Mouse (Mus musculus) left cerebral cortex, adult 11 months (tissue): ENCODE results near the gene Prss16.
A peak's percentile ranks its signal among the peaks of the same experiment; 100 is the strongest.

ENCODE experiments used
- DNase-seq: peaks from one replicate; pipeline ENCODE4 v3.0.0; 2022; ENCODE audit warnings: low spot score

Prss16 gene

DNA sequence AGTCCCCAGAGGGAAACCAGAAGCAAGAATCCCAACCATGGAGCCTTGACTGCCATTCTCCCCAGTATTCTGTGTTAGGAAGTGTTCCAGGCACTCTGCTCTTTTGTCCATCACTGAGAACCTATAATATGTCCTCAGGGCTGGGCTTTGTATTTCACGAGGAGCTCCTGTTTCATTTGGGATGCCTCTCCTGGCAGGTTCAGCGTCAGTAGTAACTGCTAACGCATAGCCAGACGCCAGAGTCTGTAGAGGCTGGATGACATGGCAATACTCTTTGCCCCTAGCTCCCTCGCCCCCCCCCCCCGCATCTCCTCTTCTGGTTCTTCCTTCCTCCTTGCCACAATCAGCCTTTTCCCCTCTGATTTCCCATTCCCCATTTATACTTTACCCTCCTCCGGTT is at the start of gene Prss16:
Prss16 (minus strand) TSS at position 101 of the 400 bp plus-strand sequence.
- DNase-seq: no peak

DNA sequence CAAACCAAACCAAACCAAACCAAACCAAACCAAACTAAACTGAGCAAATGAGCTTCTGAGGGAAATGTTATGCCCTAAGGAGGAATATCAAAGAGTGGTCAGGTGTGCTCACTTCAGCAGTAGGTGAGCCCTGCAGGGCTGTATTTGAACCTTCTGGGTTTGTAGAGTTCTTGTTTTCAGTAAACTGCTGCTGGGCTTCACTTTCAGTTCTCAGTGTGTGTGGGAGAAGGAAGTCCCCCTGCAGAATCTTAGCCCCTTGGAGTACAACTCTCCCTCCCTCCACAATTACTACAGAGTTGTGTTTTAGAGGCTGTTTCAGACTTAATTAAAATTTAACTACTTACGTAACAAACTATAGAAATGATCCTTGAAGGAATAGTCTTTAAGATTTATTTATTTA is 44.2 kb upstream of the Prss16 start:
- DNase-seq: no peak

DNA sequence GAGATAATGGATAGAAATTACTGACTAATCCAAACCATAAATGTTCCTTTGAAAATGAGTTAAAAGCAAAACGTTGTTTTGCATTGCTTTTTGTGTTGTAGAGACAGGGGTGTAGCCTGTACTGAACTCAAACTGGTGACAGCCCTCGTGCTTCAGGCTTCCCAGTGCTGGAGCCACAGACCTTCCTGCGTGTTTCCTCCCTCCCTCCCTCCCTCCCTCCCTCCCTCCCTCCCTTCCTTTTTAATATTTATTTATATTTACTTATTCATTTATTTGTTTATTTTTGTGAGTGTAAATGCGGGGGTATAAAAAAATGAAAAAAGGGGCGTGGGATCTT is 41.9 kb upstream of the Prss16 start:
- no peak for DNase-seq

DNA sequence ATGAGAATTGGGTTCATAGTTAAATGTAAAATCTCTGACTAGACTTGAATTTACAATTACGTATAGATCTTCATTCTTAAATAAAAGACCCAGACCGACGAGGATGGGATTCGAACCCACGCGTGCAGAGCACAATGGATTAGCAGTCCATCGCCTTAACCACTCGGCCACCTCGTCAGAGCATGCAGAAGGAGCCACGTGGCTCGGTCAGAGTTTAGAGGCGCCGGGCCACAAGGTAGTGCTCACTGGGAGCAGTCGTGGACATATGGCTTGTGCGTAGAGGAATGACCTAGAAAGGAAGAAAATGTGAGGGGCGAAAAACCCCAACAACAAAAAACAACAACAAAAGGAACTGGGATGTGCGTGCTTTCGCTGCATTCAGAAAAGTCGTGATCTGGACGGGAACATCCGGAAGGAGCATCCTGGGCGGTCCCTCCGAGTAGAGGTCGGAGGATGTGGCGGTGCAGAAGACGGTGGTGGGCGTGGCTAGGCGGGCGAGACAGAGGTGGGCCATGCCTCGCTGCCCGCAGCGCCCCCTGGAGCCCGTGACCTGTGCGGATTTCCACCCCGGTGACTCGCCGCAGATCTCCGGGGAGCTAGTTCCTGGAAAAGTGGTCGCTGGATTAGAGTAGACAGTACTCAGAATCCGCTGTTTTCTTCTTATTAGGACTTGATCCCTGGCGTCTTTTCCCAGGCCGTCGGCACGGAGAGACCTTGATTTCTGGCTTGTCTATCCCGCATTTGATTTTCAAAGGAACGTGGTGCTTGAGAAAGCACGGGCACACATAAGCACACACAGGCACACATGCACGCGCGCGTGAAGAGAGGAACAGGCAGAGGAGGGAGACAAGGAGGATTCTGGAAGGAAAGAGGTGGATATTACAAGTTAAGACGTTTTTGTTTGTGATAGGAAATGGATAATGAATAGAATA is 41.3 kb upstream of the Prss16 start:
- DNase-seq: peak; percentile 79

DNA sequence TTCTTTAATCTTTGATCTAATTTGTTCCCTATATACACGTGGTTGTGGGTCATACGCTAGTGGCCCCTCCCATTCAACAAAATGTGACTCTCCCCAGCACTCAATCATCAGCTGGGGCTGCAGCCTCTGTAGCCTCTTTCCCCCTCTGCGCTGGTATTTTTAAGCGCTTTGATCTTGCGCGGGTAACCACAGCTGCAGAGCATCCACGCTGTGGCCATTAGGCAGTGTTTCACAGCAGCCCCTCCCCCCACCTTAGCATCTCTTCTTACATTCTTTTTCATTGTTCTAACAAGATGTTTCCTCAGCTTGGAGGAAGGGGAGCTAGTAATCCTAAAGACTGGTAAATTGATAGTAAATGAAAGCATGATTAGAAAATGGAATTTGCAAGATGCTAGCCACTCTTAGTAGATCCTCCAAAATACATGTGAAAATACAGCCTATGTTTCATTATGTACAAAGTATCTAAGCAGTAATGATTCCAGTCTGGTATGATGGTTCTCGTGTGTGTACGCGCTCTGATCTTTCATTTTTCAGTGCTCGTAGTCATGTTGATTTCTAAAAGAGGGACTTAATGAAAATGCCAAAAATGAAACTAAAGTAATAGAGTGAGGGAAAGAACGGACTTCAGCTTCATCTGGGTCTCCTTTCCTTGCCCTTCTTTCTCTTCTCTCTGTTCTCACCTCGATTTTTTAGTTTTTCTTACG is 40.3 kb upstream of the Prss16 start:
- DNase-seq: no peak

DNA sequence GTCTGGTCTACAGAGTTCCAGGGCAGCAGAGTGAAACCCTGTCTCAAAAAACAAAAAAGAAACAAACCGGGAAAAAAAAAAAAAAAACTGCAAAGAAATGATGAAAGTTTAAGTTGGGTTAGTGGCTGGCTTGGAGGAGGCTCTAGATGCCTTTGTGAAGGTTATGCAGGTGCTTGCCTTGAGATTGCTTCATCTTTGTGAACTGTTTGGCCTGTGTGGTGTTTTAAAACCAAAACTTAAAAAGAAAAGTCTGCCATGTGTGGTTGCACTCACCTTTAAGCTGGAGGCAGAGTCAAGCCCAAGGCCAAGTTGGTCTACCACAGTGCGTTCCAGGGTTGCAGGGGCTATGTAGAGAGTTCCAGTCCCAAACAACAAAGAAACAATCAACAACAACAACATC is 39.5 kb upstream of the Prss16 start:
- DNase-seq: no peak

DNA sequence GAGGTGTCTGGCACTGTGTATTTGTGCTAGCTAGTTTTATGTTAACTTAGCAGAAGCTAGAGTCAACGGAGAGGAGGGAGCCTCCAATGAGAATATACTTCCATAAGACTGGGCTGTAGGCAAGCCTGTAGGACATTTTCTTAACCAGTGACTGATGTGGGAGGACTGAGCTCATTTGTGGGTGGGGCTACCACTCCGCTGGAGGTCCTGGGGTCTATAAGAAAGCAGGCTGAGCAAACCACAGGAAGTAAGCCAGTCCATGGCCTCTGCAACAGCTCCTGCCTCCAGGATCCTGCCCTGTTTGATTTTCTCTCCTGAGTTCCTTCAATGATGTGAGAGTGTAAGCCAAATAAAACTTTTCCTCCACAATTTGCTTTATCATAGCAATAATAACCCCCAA is 35.8 kb upstream of the Prss16 start:
- DNase-seq: no peak

DNA sequence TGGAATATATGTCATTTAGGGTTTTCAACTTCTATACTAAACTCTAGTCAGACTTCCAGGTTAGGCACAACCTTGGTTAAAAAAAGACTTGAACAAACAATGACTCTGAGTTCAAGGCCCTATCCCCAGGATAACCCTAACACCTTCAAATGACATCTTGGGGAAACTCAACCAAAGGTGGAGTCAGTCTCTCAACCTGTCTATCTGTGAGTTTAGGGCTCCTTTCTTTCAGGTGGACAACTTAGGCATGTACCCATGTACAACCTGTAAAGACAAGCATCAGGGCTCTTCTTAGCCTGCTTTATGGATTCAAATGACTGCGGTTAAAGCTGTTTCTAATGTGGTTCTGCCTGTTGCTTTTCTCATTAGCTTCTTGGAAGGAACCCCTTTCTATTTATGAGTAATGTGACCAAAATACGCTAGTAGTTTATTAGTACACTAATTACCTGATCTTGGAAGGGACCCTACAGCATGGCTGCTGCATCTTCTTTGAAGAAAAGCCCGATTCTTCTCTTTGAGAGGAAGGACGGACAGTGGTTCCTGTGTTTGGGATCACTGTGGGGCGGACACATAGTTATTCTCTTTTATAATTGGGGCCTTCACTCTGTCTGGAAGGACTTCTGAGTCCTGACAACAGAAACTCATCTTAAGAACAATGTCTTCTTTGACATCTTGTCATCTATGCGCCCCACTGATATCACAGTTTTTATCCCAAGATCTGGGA is 35.1 kb upstream of the Prss16 start:
- DNase-seq: no peak

DNA sequence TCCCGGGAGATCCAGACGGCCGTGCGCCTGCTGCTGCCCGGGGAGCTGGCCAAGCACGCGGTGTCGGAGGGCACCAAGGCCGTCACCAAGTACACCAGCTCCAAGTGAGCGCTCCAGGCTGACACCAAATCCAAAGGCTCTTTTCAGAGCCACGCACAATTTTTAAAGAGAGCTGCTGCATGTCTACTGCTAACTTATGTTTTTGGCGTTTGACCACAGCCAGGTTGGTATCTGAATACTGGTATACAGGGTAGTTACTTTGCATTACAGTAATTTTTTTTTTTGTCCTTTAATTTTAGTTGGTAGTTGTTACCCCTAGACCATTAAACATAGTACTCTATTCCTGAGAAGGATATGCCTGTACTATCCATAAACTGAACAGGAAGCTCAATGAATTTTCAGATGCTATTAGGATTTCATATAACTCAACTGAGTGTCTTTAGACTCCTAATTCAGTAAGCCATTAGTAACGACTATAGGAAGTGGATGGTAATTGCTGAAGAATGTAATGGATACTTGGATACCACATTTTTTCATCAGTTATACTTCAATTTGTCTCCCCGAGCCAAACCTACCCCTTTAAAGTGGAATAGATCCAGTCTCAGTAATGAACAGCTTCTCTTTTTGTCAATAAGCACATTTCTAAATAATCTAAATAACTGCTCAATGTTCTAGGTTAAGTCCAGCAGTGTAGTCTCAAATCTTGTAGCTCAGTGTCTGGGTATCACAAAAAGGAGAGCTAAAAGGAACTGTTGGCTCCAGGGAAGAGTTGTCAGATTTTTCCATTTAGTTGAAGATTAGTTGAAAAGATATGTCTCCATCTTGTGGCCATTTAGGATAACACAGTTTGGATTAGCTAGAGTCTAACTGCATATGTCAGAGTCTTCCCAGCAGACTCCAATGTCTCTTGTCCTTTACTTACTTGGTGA is 34.2 kb upstream of the Prss16 start:
- DNase-seq: no peak

DNA sequence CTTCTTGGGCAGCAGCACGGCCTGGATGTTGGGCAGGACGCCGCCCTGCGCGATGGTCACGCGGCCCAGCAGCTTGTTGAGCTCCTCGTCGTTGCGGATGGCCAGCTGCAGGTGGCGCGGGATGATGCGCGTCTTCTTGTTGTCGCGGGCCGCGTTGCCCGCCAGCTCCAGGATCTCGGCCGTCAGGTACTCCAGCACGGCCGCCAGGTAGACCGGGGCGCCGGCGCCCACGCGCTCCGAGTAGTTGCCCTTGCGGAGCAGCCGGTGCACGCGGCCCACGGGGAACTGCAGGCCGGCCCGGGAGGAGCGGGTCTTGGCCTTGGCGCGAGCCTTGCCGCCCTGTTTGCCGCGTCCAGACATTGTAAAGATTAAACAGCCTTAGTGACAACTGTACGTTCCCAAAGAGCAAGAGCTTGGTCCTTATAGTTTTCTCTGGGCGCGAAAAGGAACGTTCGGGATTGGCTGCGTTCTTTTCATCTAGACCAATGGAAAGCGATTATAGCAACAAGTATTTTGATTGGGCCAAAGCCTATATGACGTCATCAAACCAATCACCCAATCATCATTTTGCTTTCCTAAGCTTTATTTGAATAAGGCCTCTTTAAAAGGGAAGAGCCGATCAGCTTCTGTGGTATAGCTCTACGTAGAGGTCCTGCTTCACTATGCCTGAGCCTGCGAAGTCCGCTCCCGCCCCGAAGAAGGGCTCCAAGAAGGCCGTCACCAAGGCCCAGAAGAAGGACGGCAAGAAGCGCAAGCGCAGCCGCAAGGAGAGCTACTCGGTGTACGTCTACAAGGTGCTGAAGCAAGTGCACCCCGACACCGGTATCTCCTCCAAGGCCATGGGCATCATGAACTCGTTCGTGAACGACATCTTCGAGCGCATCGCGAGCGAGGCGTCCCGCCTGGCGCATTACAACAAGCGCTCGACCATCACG is 33.3 kb upstream of the Prss16 start, which contains the start of the genes Hist1h2ag and Hist1h2bj:
Hist1h2ag (minus strand) TSS at position 377 of the 935 bp plus-strand sequence.
Hist1h2bj (plus strand) TSS at position 647 of the 935 bp plus-strand sequence.
- peak; percentile 96 for DNase-seq

DNA sequence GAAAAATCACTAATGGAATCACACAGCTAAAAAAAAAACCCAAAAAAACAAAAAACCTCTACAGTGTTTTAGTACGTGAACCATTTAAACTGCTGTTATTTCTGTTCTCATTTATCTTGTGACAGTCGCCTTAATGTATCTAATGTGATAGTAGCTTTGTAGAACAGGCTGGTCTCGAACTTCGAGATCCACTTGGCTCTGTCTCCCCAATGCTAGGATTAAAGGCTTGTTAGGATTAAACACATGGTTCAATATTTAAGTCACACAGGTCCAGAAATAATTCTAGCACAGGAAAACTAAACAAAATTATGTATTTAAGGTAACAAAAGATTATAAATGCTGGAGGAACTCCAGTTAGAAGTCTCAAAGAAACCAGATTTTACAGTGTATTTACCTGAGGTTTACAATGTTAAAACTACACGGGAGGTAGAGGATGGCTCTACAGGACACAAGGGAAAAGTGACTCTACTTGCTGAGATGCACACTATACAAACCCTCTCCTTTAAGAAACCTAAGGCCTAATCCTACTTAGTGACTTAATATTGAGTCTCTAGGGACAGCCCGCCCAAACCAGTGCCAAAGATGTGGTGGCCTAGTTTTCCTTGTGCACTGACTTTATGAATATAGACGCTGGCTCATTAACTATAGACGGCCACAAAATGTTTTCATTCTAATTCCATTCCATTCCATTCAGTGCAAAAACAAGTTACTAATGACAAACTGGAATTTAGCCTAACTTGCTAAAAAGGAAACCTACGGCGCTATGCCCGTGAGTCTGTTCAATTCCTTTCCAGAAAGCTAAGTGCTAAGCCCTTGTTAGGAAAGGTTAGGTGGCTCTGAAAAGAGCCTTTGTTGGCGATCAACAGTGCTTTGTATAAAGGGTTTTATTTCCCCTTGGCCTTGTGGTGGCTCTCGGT is 32.4 kb upstream of the Prss16 start:
- DNase-seq: no peak

DNA sequence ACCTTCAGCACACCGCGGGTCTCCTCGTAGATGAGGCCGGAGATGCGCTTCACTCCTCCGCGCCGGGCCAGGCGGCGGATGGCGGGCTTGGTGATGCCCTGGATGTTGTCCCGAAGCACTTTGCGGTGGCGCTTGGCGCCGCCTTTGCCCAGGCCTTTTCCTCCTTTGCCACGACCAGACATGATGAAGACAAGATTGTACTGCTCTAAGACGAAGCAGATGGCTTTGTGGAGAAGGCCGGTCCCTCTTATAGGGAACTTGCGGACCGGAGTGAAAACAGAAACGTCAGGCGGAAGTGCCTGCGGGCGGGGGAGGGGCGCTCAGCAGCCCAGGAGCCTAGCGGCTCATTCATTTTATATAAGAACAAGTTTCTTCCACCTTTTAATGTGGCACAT is 31.6 kb upstream of the Prss16 start, which contains the start of gene Hist1h4i:
Hist1h4i (minus strand) TSS at position 221 of the 395 bp plus-strand sequence.
- DNase-seq: peak; percentile 97

DNA sequence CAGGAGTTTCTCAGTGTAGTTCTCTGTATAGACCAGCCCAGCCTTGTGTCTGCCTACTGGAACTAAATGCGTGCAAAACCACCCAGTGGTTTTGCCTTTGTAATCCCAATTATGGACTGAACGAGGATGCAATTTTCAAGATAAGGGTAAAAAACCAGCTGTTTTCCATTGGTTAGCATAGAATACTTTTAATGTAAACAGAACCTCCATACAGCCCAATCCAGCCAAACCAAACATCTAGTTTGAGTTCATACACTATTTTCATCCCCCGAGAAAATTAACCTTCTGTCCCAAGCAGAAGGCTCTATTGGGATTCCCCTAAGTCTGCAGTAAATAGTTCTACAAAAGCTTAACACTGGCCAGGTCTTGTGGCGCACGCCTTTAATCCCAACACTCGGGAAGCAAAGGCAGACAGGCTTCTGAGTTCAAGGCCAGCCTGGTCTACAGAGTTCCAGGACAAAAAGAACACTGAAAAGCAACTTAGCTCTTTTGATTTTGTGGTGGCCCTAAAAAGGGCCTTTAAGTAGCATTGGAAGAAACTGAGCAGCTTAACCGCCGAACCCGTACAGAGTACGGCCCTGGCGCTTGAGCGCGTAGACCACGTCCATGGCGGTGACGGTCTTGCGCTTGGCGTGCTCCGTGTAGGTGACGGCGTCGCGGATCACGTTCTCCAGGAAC is 31.1 kb upstream of the Prss16 start:
- DNase-seq: no peak

DNA sequence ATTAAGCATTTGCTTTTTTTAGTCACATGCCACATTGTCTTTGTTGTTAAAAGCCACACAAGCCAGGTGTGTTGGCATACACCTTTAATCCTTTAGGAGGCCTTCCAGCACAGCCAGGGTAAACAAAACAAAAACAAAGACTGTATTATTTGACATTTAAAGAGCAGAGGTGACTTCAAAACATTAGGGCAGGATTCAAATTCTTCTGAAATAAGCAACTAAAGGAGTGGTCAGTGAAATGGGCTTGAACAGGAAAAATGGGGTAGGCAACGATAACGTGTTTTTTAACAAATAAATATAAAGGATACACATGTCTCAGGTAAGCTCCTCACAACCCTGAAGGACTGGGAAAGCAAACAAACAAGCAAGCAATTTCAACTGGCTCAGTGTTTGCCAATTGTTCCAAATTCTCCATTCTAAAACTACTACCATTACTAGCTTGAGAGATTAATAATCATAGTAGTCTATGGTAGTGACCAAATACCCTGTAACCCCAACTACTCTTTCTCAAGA is 30.5 kb upstream of the Prss16 start:
- DNase-seq: no peak

DNA sequence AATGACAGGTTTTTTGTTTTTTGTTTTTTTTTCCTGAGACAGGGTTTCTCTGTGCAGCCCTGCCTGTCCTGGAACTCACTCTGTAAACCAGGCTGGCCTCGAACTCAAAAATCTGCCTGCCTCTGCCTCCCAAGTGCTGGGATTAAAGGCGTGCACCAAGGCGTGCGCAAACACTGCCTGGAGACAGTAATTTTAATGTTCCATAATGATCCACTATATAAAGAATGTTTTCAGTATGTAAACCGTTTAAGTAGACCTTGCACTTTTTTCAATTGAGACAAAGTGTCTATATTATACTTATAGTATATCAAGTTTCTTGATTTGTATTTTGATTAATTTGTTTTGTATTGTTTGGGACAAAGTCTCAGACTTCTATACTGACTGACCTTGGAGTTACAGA is 29.8 kb upstream of the Prss16 start:
- no peak for DNase-seq

DNA sequence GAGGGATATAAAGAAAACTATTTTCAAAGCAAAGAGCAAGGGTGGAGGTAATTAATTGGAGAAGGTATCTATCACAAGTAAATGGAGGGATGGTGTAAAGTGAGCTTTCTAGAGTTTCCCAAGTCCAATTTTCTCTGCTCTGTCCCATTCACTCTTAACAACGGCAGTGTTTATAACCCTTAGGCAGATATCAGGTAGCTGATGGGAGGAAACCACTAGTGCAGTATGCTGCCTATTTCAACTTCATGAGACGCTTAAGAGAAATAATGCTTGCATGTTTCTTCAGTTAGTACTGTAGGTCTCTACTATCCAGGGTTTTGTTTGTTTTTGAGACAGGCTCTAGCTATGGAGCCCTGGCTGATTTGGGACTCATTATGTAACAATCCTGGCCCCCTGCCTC is 27.9 kb upstream of the Prss16 start:
- no peak for DNase-seq

DNA sequence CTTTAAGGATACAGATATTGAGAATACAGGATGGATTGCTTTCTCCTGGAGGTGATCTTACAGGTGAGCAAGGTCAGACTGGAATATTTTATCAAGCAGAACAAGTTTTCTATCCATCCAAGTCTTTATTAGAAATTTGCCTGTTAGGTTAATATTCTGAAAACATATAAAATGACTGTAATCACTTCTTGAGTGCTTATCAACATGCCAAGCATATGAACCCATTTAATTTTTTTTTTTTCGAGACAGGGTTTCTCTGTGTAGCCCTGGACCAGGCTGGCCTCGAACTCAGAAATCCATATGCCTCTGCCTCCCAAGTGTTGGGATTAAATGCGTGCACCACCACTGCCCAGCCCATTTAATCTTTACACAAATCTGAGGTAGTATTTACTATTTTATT is 27.4 kb upstream of the Prss16 start:
- no peak for DNase-seq
